Mouse (Mus musculus) forelimb bud, embryonic 11.5 days (tissue): ENCODE results near the gene Ccr3.
"Not testable (repeated sequence)": the region's sequence is repeated elsewhere in the genome, so short reads cannot be mapped to it uniquely, and the experiment has no call there.

Source experiments
- DNase-seq: peaks from one replicate; pipeline ENCODE4 v3.0.0-alpha.2; 2012; ENCODE audit warnings: low read depth, low spot score

The Ccr3 gene

GRCm38 (mm10) chr9:124021672-124022071 is at the start of gene Ccr3:
Gene Ccr3 (plus strand): TSS chr9:124021972.
- DNase-seq: no peak

GRCm38 (mm10) chr9:123975630-123976029 is 46.1 kb upstream of the Ccr3 start:
- DNase-seq: no peak

- no peak for DNase-seq
These were observed 44.7 kb upstream of the Ccr3 start for GRCm38 (mm10) chr9:123976876-123977663.

GRCm38 (mm10) chr9:123978308-123978707 is 43.5 kb upstream of the Ccr3 start, which contains the start of gene Ccr1l1:
Gene Ccr1l1 (minus strand): TSS chr9:123978408.
- DNase-seq: no peak

GRCm38 (mm10) chr9:123980858-123981475 is 40.8 kb upstream of the Ccr3 start:
- not testable (repeated sequence) for DNase-seq

GRCm38 (mm10) chr9:123981909-123982308 is 39.9 kb upstream of the Ccr3 start:
- no peak for DNase-seq

GRCm38 (mm10) chr9:123982720-123983119 is 39.1 kb upstream of the Ccr3 start:
- no peak for DNase-seq

GRCm38 (mm10) chr9:123984943-123985342 is 36.8 kb upstream of the Ccr3 start:
- no peak for DNase-seq

- no peak for DNase-seq
These were observed 35.6 kb upstream of the Ccr3 start for GRCm38 (mm10) chr9:123986217-123986616.

- DNase-seq: no peak
These were observed 32.1 kb upstream of the Ccr3 start for GRCm38 (mm10) chr9:123989671-123990070.

- DNase-seq: no peak
These were observed 30.4 kb upstream of the Ccr3 start for GRCm38 (mm10) chr9:123991312-123991906.

- DNase-seq: no peak
These were observed 24.1 kb upstream of the Ccr3 start for GRCm38 (mm10) chr9:123997719-123998118.

- DNase-seq: no peak
These were observed 22.0 kb upstream of the Ccr3 start for GRCm38 (mm10) chr9:123999784-124000183.

GRCm38 (mm10) chr9:124012691-124013090 is 9.1 kb upstream of the Ccr3 start:
- DNase-seq: no peak

GRCm38 (mm10) chr9:124013270-124013669 is 8.5 kb upstream of the Ccr3 start:
- DNase-seq: no peak

- no peak for DNase-seq
These were observed 6.7 kb upstream of the Ccr3 start for GRCm38 (mm10) chr9:124014985-124015652.

- DNase-seq: no peak
These were observed 5.7 kb upstream of the Ccr3 start for GRCm38 (mm10) chr9:124016048-124016447.

GRCm38 (mm10) chr9:124019887-124020286 is 1.9 kb upstream of the Ccr3 start:
- no peak for DNase-seq

GRCm38 (mm10) chr9:124033345-124033744 is 11.6 kb downstream of the Ccr3 start:
- DNase-seq: peak; percentile 1

- no peak for DNase-seq
These were observed 15.9 kb downstream of the Ccr3 start for GRCm38 (mm10) chr9:124037707-124038106.

GRCm38 (mm10) chr9:124038158-124038582 is 16.4 kb downstream of the Ccr3 start:
- no peak for DNase-seq

GRCm38 (mm10) chr9:124038949-124039348 is 17.2 kb downstream of the Ccr3 start:
- no peak for DNase-seq
